Mouse (Mus musculus): ENCODE results near the gene Racgap1. TPM values are rescaled to one million over a fixed set of nuclear protein-coding genes. Genes with fewer than 3 reads are reported as not detected.
A peak's percentile ranks its signal among the peaks of the same experiment; 100 is the strongest.

Racgap1 gene
- polyA plus RNA-seq, 1 experiment from 2014 or later, result 139 TPM

DNA sequence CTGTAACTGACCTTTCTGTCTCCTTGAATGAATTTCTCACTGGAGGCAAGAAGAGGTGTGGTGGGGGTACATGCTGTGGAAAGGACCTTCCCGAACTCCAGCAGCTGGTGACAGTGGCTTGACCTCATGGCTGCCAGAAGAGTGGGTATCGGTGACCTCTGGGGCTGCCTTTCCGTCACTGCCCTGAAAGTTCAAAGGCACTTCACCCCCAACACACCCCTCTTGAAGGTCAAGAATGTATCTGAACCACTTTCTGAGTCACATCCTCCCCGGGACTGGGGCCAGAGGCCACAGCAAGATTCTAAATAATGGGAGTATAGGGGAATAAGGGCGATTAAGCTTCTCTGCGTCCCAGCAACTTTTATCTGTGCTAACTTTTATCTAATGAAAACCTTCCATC is 65.7 kb downstream of the Racgap1 start:
- WGBS, result 58% methylated on average over 6 of the region's 6 CpGs
- Histone ChIP-seq H3K4me1 (replicated peaks) (peaks cover 25% of the 10 kb centered on the region), H3K27me3 (peaks cover 100% of the 10 kb centered on the region), H3K9ac (replicated peaks) (no peak overlapping the region), H3K4me3 (replicated peaks) (no peak overlapping the region), H3K27ac (no peak overlapping the region), H3K9me3 (no peaks in the 10 kb centered on the region), H3K4me2 (no peak overlapping the region), H3K36me3 (no peaks in the 10 kb centered on the region)
- ATAC-seq (ENCODE audit: insufficient number of reproducible peaks, insufficient read depth, low FRiP score, low TSS enrichment, low read depth), result no peak

- ATAC-seq (ENCODE audit: insufficient number of reproducible peaks, insufficient read depth, low FRiP score, low TSS enrichment, low read depth), result no peak; the same call in 1 of the 2 replicates
- WGBS, result 1% methylated on average over 24 of the region's 24 CpGs
These were observed 66.9 kb downstream of the Racgap1 start for GRCm38 (mm10) chr15:99584407-99585202.

GRCm38 (mm10) chr15:99583463-99584344 is 67.8 kb downstream of the Racgap1 start:
- Histone ChIP-seq H3K27ac (no peak overlapping the region), H3K9ac (replicated peaks) (peak overlapping the region; percentile 45; the same call in 1 of the 2 replicates), H3K4me2 (peak overlapping the region; percentile 57), H3K36me3 (no peaks in the 10 kb centered on the region), H3K4me3 (replicated peaks) (peak overlapping the region; percentile 31), H3K4me1 (replicated peaks) (peaks cover 21% of the 10 kb centered on the region), H3K27me3 (peaks cover 99% of the 10 kb centered on the region), H3K9me3 (no peaks in the 10 kb centered on the region)
- WGBS, result 2% methylated on average over 53 of the region's 54 CpGs
- peak; percentile 40; the same call in 1 of the 2 replicates for ATAC-seq (ENCODE audit: insufficient number of reproducible peaks, insufficient read depth, low FRiP score, low TSS enrichment, low read depth)

More at GRCm38 (mm10) chr15:99584407-99585202, 66.9 kb downstream of the Racgap1 start:
- Histone ChIP-seq H3K4me3 (replicated peaks) (peak overlapping the region; percentile 31), H3K27me3 (peaks cover 100% of the 10 kb centered on the region), H3K4me1 (replicated peaks) (peaks cover 21% of the 10 kb centered on the region), H3K4me2 (peak overlapping the region; percentile 57), H3K9ac (replicated peaks) (no peak overlapping the region), H3K9me3 (no peaks in the 10 kb centered on the region), H3K36me3 (no peaks in the 10 kb centered on the region), H3K27ac (no peak overlapping the region)

DNA sequence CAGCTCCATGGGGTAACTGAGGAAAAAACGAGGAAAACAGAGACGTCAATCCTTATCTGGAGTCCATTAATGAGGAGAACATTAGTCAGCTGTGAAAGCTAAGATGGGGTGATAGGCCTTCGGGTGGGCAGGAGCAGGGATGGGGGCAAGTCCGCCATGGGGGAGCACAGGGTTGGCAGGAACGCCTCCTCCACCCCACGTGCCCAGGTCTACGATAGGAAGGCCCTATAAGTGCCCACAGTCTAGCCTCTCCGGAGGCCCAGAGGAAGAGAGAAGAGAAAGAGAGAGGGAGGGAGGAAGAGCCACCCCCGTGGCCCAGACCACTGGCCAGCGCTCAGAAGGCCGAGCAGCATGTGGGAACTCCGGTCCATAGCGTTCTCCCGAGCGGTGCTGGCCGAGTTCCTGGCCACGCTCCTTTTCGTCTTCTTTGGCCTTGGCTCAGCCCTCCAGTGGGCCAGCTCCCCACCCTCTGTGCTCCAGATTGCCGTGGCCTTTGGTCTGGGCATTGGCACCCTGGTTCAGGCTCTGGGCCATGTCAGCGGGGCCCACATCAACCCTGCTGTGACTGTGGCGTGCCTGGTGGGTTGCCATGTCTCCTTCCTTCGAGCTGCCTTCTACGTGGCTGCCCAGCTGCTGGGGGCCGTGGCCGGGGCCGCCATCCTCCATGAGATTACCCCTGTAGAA is 72.5 kb downstream of the Racgap1 start, which contains the start of gene Aqp2:
Gene Aqp2 (plus strand): TSS at position 254 of the 684 bp plus-strand sequence.
- H3K4me2 ChIP-seq, result no peak within 1 kb of the TSS
- ATAC-seq (ENCODE audit: insufficient number of reproducible peaks, insufficient read depth, low FRiP score, low TSS enrichment, low read depth), result no peak
- peaks cover 74% of the 10 kb centered on the region for H3K27me3 ChIP-seq
- H3K4me1 ChIP-seq (replicated peaks), result peaks cover 8% of the 10 kb centered on the region
- H3K9ac ChIP-seq (replicated peaks), result no peak within 1 kb of the TSS
- no peaks in the 10 kb centered on the region for H3K36me3 ChIP-seq
- H3K4me3 ChIP-seq (replicated peaks), result no peak within 1 kb of the TSS
- H3K27ac ChIP-seq, result no peak within 1 kb of the TSS
- WGBS, result 81% methylated on average over 26 of the region's 26 CpGs
- H3K9me3 ChIP-seq, result no peaks in the 10 kb centered on the region

Other genes with a start within 250 kb of the Racgap1 start
- gene Nckap5l, start 193.9 kb downstream of the Racgap1 start, polyA plus RNA-seq (2016; fragmentation: Nextera tagmentation; extraction: Ambion mirVana), result 13.6 and 14.6 TPM in 2 replicates
- 18.6 and 20.2 TPM in 2 replicates for gene Bcdin3d, start 176.9 kb downstream of the Racgap1 start, polyA plus RNA-seq (2016; fragmentation: Nextera tagmentation; extraction: Ambion mirVana)
- 0.20 and 0.24 TPM in 2 replicates for gene Faim2, start 123.5 kb downstream of the Racgap1 start, polyA plus RNA-seq (2016; fragmentation: Nextera tagmentation; extraction: Ambion mirVana)
- gene Aqp2, start 72.6 kb downstream of the Racgap1 start, polyA plus RNA-seq (2016; fragmentation: Nextera tagmentation; extraction: Ambion mirVana), result not detected in 2 replicates
- gene Aqp5, start 60.9 kb downstream of the Racgap1 start, polyA plus RNA-seq (2016; fragmentation: Nextera tagmentation; extraction: Ambion mirVana), result not detected in 2 replicates
- not detected in 2 replicates for gene Aqp6, start 50.3 kb downstream of the Racgap1 start, polyA plus RNA-seq (2016; fragmentation: Nextera tagmentation; extraction: Ambion mirVana)
- 1.6 TPM in 2 replicates for gene Asic1, start 18.7 kb upstream of the Racgap1 start, polyA plus RNA-seq (2016; fragmentation: Nextera tagmentation; extraction: Ambion mirVana)
- 71.3 and 74.9 TPM in 2 replicates for gene Smarcd1, start 50.5 kb upstream of the Racgap1 start, polyA plus RNA-seq (2016; fragmentation: Nextera tagmentation; extraction: Ambion mirVana)
- gene Gm17349, start 53.8 kb upstream of the Racgap1 start, polyA plus RNA-seq (2016; fragmentation: Nextera tagmentation; extraction: Ambion mirVana), result not detected in 2 replicates
- gene Gpd1, start 65.9 kb upstream of the Racgap1 start, polyA plus RNA-seq (2016; fragmentation: Nextera tagmentation; extraction: Ambion mirVana), result 0.51 and 0.58 TPM in 2 replicates
- gene Cox14, start 74.0 kb upstream of the Racgap1 start, polyA plus RNA-seq (2016; fragmentation: Nextera tagmentation; extraction: Ambion mirVana), result 145 and 146 TPM in 2 replicates
- gene Cers5, start 121.2 kb upstream of the Racgap1 start, polyA plus RNA-seq (2016; fragmentation: Nextera tagmentation; extraction: Ambion mirVana), result 73.3 and 78.0 TPM in 2 replicates
- gene Lima1, start 223.8 kb upstream of the Racgap1 start, polyA plus RNA-seq (2016; fragmentation: Nextera tagmentation; extraction: Ambion mirVana), result 79.4 and 86.4 TPM in 2 replicates

All from limb, embryonic 12.5 days (tissue).